Mouse (Mus musculus): ENCODE data around the gene Izumo1. TPM values are rescaled to one million over a fixed set of nuclear protein-coding genes. Genes with fewer than 3 reads are reported as not detected.
"Not testable (repeated sequence)": the region's sequence is repeated elsewhere in the genome, so short reads cannot be mapped to it uniquely, and the experiment has no call there.

Izumo1 gene
- polyA plus RNA-seq, 1 experiment from 2014 or later = not detected

- Histone ChIP-seq H3K4me3 (ENCODE audit: low read depth, low read length) (peak overlapping the region; percentile 41), H3K27ac (replicated peaks; ENCODE audit: low read depth, low read length) (peak overlapping the region; percentile 88), H3K9ac (ENCODE audit: low read length) (peak overlapping the region; percentile 78), H3K27me3 (ENCODE audit: control insufficient read depth, insufficient read depth, low read length) (no peaks in the 10 kb centered on the region), H3K4me2 (ENCODE audit: low read depth, severe bottlenecking) (peak overlapping the region; percentile 68), H3K4me1 (ENCODE audit: control insufficient read depth, insufficient read depth, low read length) (peaks cover 17% of the 10 kb centered on the region), H3K36me3 (ENCODE audit: control insufficient read depth, insufficient read depth, low read length) (no peaks in the 10 kb centered on the region), H3K9me3 (ENCODE audit: control insufficient read depth, low read length) (no peaks in the 10 kb centered on the region)
- DNase-seq (ENCODE audit: low spot score) = no peak
- ATAC-seq (ENCODE audit: insufficient number of reproducible peaks, low FRiP score, low TSS enrichment, low read depth) = no peak
- 40% methylated on average over 16 of the region's 16 CpGs for WGBS
Measured at GRCm38 (mm10) chr7:45642503-45643255, 21.1 kb downstream of the Izumo1 start.

DNA sequence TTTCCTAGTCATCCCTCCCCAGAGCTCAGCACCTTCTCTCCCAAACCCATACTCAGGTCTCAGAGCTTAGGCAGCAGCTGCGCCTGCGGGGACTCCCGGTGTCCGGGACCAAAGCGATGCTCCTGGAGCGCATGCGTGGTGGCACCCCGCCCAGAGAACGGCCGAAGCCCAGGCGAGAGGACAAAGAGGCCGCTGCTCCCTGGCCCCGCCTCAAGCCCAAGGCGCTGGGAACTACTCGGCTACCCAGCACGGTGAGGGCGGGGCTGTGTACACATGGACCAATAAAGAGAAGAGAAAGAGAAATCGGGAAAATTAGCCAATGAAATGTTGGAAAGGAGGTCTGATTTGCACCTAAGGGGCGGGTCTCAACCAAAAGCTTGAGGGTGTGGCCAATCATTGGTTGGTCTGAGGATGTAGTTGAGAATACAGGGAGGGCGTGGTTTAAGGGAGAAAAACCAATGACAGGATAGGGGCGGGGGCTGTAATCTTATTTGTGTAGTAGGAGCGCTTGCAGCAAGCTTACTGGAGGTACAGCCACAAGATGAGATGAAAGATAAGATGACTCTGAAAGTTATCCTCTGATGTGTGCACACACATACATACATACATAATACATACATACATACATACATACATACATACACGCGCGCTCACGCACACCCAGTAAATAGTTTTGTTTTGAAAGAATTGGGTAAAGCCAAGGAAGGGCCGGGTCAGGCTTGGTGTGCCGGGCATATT lies 22.0 kb downstream of the Izumo1 start:
- peak overlapping the region; percentile 88 for H3K27ac ChIP-seq (replicated peaks; ENCODE audit: low read depth, low read length)
- H3K9me3 ChIP-seq (ENCODE audit: control insufficient read depth, low read length) = no peaks in the 10 kb centered on the region
- H3K4me3 ChIP-seq (ENCODE audit: low read depth, low read length) = peak overlapping the region; percentile 41
- H3K9ac ChIP-seq (ENCODE audit: low read length) = peak overlapping the region; percentile 78
- H3K4me1 ChIP-seq (ENCODE audit: control insufficient read depth, insufficient read depth, low read length) = peaks cover 15% of the 10 kb centered on the region
- DNase-seq (ENCODE audit: low spot score) (peak; percentile 97), ATAC-seq (ENCODE audit: insufficient number of reproducible peaks, low FRiP score, low TSS enrichment, low read depth) (peak; percentile 92)
- H3K36me3 ChIP-seq (ENCODE audit: control insufficient read depth, insufficient read depth, low read length) = no peaks in the 10 kb centered on the region
- H3K4me2 ChIP-seq (ENCODE audit: low read depth, severe bottlenecking) = peak overlapping the region; percentile 68
- WGBS = under 1% methylated on average over 28 of the region's 28 CpGs
- H3K27me3 ChIP-seq (ENCODE audit: control insufficient read depth, insufficient read depth, low read length) = no peaks in the 10 kb centered on the region

DNA sequence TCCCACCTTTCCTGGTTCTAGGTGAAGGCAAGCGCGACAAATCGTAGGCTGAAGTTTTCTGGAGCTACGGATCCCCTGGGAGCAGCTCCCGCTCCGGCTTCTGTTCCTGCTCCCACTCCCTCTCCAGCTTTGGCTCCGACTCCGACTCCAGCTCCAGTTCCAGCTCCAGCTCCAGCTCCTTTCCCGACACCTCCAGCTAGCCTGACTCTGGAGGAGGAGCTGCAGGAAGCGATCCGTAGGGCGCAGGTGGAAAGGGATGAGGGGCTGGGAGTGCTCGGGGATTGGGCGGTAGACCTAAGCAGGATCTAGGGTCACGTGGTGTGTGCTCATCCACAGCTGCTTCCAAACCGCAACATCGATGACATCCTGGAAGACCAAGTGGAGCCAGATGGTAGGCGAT lies 22.6 kb downstream of the Izumo1 start:
- Histone ChIP-seq H3K4me2 (ENCODE audit: low read depth, severe bottlenecking) (peak overlapping the region; percentile 65), H3K9me3 (ENCODE audit: control insufficient read depth, low read length) (no peaks in the 10 kb centered on the region), H3K4me3 (ENCODE audit: low read depth, low read length) (peak overlapping the region; percentile 31), H3K36me3 (ENCODE audit: control insufficient read depth, insufficient read depth, low read length) (no peaks in the 10 kb centered on the region), H3K27ac (replicated peaks; ENCODE audit: low read depth, low read length) (no peak overlapping the region; the same call in 1 of the 2 replicates), H3K27me3 (ENCODE audit: control insufficient read depth, insufficient read depth, low read length) (no peaks in the 10 kb centered on the region), H3K9ac (ENCODE audit: low read length) (peak overlapping the region; percentile 43; the same call in 1 of the 2 replicates), H3K4me1 (ENCODE audit: control insufficient read depth, insufficient read depth, low read length) (peaks cover 13% of the 10 kb centered on the region)
- DNase-seq (ENCODE audit: low spot score) (peak; percentile 65), ATAC-seq (ENCODE audit: insufficient number of reproducible peaks, low FRiP score, low TSS enrichment, low read depth) (no peak)
- WGBS = 3% methylated on average over 18 of the region's 18 CpGs

DNA sequence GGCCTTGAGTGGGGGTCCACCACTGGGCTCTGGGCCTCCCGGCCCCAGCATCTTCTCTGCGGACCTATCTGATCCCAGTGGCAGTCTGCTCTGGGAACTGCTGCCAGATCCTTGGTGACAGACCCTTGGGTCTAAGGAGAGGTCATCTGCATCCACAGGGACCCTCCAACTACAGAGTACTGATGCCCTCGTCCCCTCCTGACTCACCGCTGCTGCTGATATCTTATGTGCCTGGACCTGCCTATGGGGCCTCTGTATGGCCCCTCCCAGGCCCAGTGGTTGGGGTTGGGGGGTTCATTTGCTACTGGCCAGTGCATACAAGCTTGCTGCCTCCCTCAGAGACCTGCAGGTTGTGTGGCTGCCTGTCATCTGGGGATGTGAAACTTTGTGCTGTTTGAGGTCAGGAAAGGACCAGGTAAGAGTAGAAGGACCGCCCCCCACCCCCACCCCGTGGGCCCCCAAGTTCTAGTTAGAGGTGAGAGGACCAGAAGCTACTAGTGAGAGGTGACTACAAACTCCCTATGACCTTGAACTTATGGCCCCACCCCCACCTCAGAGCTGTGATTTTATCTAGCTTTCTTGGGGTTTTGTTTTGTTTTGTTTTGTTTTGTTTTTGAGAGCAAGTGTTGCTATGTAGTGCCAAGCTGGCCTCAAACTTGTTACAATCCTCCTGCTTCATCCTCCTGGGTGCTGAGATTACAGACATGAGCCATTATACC lies 23.4 kb downstream of the Izumo1 start:
- ATAC-seq (ENCODE audit: insufficient number of reproducible peaks, low FRiP score, low TSS enrichment, low read depth) = no peak
- Histone ChIP-seq H3K4me2 (ENCODE audit: low read depth, severe bottlenecking) (peak overlapping the region; percentile 65; the same call in 1 of the 2 replicates), H3K9ac (ENCODE audit: low read length) (no peak overlapping the region), H3K27ac (replicated peaks; ENCODE audit: low read depth, low read length) (no peak overlapping the region), H3K27me3 (ENCODE audit: control insufficient read depth, insufficient read depth, low read length) (no peaks in the 10 kb centered on the region), H3K4me1 (ENCODE audit: control insufficient read depth, insufficient read depth, low read length) (peaks cover 11% of the 10 kb centered on the region), H3K36me3 (ENCODE audit: control insufficient read depth, insufficient read depth, low read length) (no peaks in the 10 kb centered on the region), H3K4me3 (ENCODE audit: low read depth, low read length) (0 out of 2 replicates have a peak overlapping the region, but pooled peaks have one; percentile 31), H3K9me3 (ENCODE audit: control insufficient read depth, low read length) (no peaks in the 10 kb centered on the region)
- 64% methylated on average over 6 of the region's 6 CpGs for WGBS
- no peak for DNase-seq (ENCODE audit: low spot score)

DNA sequence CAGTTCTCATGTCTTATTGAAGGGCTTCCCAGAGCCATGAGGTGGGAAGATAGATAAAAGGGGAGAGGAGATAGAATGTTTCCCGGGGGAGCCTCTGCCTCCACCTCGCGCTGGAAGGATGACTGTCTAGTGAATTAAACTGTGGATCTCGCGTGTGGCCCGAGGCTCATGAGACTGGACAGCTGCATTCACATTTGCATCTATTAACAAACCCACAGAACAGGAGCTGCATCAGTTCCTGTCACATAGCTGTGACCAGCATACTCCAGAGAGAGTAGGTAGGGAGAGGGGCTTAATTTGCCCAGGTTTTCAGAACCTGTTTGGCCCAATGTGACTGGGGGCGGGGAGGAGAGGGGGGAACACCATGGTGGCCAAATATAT lies 24.0 kb downstream of the Izumo1 start:
- peaks cover 11% of the 10 kb centered on the region for H3K4me1 ChIP-seq (ENCODE audit: control insufficient read depth, insufficient read depth, low read length)
- DNase-seq (ENCODE audit: low spot score) = no peak

DNA sequence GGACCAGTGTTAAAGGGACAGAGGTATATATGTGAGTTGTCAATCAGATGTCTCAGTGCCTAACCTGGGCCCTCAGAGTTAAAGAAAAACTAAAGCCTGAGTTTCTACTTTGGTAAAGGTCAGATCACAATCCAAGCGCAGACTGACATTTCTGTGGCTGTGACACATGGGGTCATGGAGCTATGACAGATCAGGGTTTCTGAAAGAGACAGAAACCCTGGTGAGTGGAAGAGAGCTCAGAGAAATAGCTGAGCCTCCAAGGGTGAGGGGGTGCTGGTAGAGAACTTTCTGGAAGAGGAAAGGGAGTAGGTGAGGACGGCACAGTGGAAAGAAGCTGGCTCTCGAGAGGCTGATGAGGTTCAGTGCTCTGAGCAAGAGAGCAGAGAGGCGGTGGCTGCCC lies 25.1 kb downstream of the Izumo1 start:
- WGBS = 78% methylated on average over 4 of the region's 4 CpGs
- Histone ChIP-seq H3K9ac (ENCODE audit: low read length) (no peak overlapping the region), H3K36me3 (ENCODE audit: control insufficient read depth, insufficient read depth, low read length) (no peaks in the 10 kb centered on the region), H3K27ac (replicated peaks; ENCODE audit: low read depth, low read length) (no peak overlapping the region), H3K4me1 (ENCODE audit: control insufficient read depth, insufficient read depth, low read length) (peaks cover 11% of the 10 kb centered on the region), H3K27me3 (ENCODE audit: control insufficient read depth, insufficient read depth, low read length) (no peaks in the 10 kb centered on the region), H3K4me3 (ENCODE audit: low read depth, low read length) (no peak overlapping the region), H3K4me2 (ENCODE audit: low read depth, severe bottlenecking) (no peak overlapping the region), H3K9me3 (ENCODE audit: control insufficient read depth, low read length) (no peaks in the 10 kb centered on the region)
- DNase-seq (ENCODE audit: low spot score) = no peak
- no peak for ATAC-seq (ENCODE audit: insufficient number of reproducible peaks, low FRiP score, low TSS enrichment, low read depth)

More for the DNA sequence above, 24.0 kb downstream of the Izumo1 start:
- no peaks in the 10 kb centered on the region for H3K27me3 ChIP-seq (ENCODE audit: control insufficient read depth, insufficient read depth, low read length)
- no peak overlapping the region for H3K4me2 ChIP-seq (ENCODE audit: low read depth, severe bottlenecking)
- 90% methylated on average over 7 of the region's 7 CpGs for WGBS
- no peaks in the 10 kb centered on the region for H3K36me3 ChIP-seq (ENCODE audit: control insufficient read depth, insufficient read depth, low read length)
- no peak overlapping the region for H3K9ac ChIP-seq (ENCODE audit: low read length)
- H3K9me3 ChIP-seq (ENCODE audit: control insufficient read depth, low read length) = no peaks in the 10 kb centered on the region
- no peak overlapping the region for H3K4me3 ChIP-seq (ENCODE audit: low read depth, low read length)
- H3K27ac ChIP-seq (replicated peaks; ENCODE audit: low read depth, low read length) = no peak overlapping the region
- no peak for ATAC-seq (ENCODE audit: insufficient number of reproducible peaks, low FRiP score, low TSS enrichment, low read depth)

GRCm38 (mm10) chr7:45649351-45649750 lies 27.7 kb downstream of the Izumo1 start:
- ATAC-seq (ENCODE audit: insufficient number of reproducible peaks, low FRiP score, low TSS enrichment, low read depth) = no peak
- H3K4me2 ChIP-seq (ENCODE audit: low read depth, severe bottlenecking) = no peak overlapping the region

GRCm38 (mm10) chr7:45650484-45650883 lies 28.9 kb downstream of the Izumo1 start:
- H3K27me3 ChIP-seq (ENCODE audit: control insufficient read depth, insufficient read depth, low read length); H3K4me3 ChIP-seq (ENCODE audit: low read depth, low read length); H3K9me3 ChIP-seq (ENCODE audit: control insufficient read depth, low read length); DNase-seq (ENCODE audit: low spot score); H3K9ac ChIP-seq (ENCODE audit: low read length); ATAC-seq (ENCODE audit: insufficient number of reproducible peaks, low FRiP score, low TSS enrichment, low read depth); H3K4me2 ChIP-seq (ENCODE audit: low read depth, severe bottlenecking); H3K27ac ChIP-seq (replicated peaks; ENCODE audit: low read depth, low read length); H3K36me3 ChIP-seq (ENCODE audit: control insufficient read depth, insufficient read depth, low read length); H3K4me1 ChIP-seq (ENCODE audit: control insufficient read depth, insufficient read depth, low read length): not testable (repeated sequence)
- 92% methylated on average over 19 of the region's 20 CpGs for WGBS

More at GRCm38 (mm10) chr7:45649351-45649750, 27.7 kb downstream of the Izumo1 start:
- 75% methylated on average over 8 of the region's 8 CpGs for WGBS
- peaks cover 3% of the 10 kb centered on the region for H3K4me1 ChIP-seq (ENCODE audit: control insufficient read depth, insufficient read depth, low read length)
- no peaks in the 10 kb centered on the region for H3K27me3 ChIP-seq (ENCODE audit: control insufficient read depth, insufficient read depth, low read length)
- no peak for DNase-seq (ENCODE audit: low spot score)
- no peaks in the 10 kb centered on the region for H3K36me3 ChIP-seq (ENCODE audit: control insufficient read depth, insufficient read depth, low read length)
- no peak overlapping the region for H3K4me3 ChIP-seq (ENCODE audit: low read depth, low read length)
- H3K9ac ChIP-seq (ENCODE audit: low read length) = no peak overlapping the region
- H3K27ac ChIP-seq (replicated peaks; ENCODE audit: low read depth, low read length) = no peak overlapping the region
- H3K9me3 ChIP-seq (ENCODE audit: control insufficient read depth, low read length) = no peaks in the 10 kb centered on the region

All from limb, embryonic 11.5 days (tissue).